Mouse (Mus musculus): ENCODE measurements at regions not wholly inside any gene's neighbourhood (a gene's known extent, or its start where the extent isn't known, plus 50 kb on each side); places are given as distances from the start of the nearest gene placed in this dataset.

- no peak for DNase-seq
These were observed 81.2 kb upstream of the Atl2 start for GRCm38 (mm10) chr17:79977154-79977571.

GRCm38 (mm10) chr17:79976518-79977100 lies 80.7 kb upstream of the Atl2 start:
- peak; percentile 66 for DNase-seq

- DNase-seq: peak; percentile 78
These were observed 80.1 kb upstream of the Atl2 start for GRCm38 (mm10) chr17:79975997-79976443.

- DNase-seq: peak; percentile 76
These were observed 79.3 kb upstream of the Atl2 start for GRCm38 (mm10) chr17:79975150-79975757.

GRCm38 (mm10) chr17:79971721-79972336 lies 75.9 kb upstream of the Atl2 start:
- DNase-seq: no peak

- DNase-seq: no peak
These were observed 73.6 kb upstream of the Atl2 start for GRCm38 (mm10) chr17:79969500-79969972.

GRCm38 (mm10) chr17:79968819-79969218 lies 72.9 kb upstream of the Atl2 start:
- peak; percentile 90 for DNase-seq

- DNase-seq: no peak
These were observed 71.1 kb upstream of the Atl2 start for GRCm38 (mm10) chr17:79966981-79967380.

- no peak for DNase-seq
These were observed 69.7 kb upstream of the Atl2 start for GRCm38 (mm10) chr17:79965625-79966024.

- no peak for DNase-seq
These were observed 68.9 kb upstream of the Atl2 start for GRCm38 (mm10) chr17:79964850-79965249.

GRCm38 (mm10) chr17:79963330-79963729 lies 67.4 kb upstream of the Atl2 start:
- DNase-seq: no peak

- no peak for DNase-seq
These were observed 65.5 kb upstream of the Atl2 start for GRCm38 (mm10) chr17:79961391-79961790.

GRCm38 (mm10) chr17:79960688-79961087 lies 64.8 kb upstream of the Atl2 start:
- no peak for DNase-seq

GRCm38 (mm10) chr17:79955267-79955666 lies 59.3 kb upstream of the Atl2 start:
- DNase-seq: no peak

- no peak for DNase-seq
These were observed 58.8 kb upstream of the Atl2 start for GRCm38 (mm10) chr17:79954624-79955244.

GRCm38 (mm10) chr17:79948591-79949475 lies 52.9 kb upstream of the Atl2 start:
- no peak for DNase-seq
